Mouse (Mus musculus) ES-CJ7 (cell line): ENCODE data around the gene Cyth1.

Source experiments
- DNase-seq: peaks from one replicate; pipeline ENCODE4 v3.0.0; 2011; ENCODE audit warnings: low read depth, low spot score

Gene Cyth1

GRCm38 (mm10) chr11:118200834-118201830 lies 47.3 kb downstream of the Cyth1 start:
- no peak for DNase-seq

- no peak for DNase-seq
These were observed 50.1 kb downstream of the Cyth1 start for GRCm38 (mm10) chr11:118198296-118198600.

GRCm38 (mm10) chr11:118197508-118198295 lies 50.7 kb downstream of the Cyth1 start:
- DNase-seq: no peak

- no peak for DNase-seq
These were observed 51.5 kb downstream of the Cyth1 start for GRCm38 (mm10) chr11:118196824-118197388.

GRCm38 (mm10) chr11:118193390-118194147 lies 54.8 kb downstream of the Cyth1 start:
- peak; percentile 9 for DNase-seq

GRCm38 (mm10) chr11:118192973-118193372 lies 55.4 kb downstream of the Cyth1 start:
- no peak for DNase-seq

GRCm38 (mm10) chr11:118182768-118183167 lies 65.6 kb downstream of the Cyth1 start:
- no peak for DNase-seq

- DNase-seq: no peak
These were observed 66.0 kb downstream of the Cyth1 start for GRCm38 (mm10) chr11:118182353-118182752.

GRCm38 (mm10) chr11:118180199-118180598 lies 68.2 kb downstream of the Cyth1 start:
- no peak for DNase-seq

GRCm38 (mm10) chr11:118178236-118178635 lies 70.2 kb downstream of the Cyth1 start:
- no peak for DNase-seq

- DNase-seq: no peak
These were observed 73.6 kb downstream of the Cyth1 start for GRCm38 (mm10) chr11:118174752-118175151.

GRCm38 (mm10) chr11:118172768-118173167 lies 75.6 kb downstream of the Cyth1 start:
- DNase-seq: no peak

GRCm38 (mm10) chr11:118170333-118170732 lies 78.1 kb downstream of the Cyth1 start:
- DNase-seq: no peak

- no peak for DNase-seq
These were observed 79.7 kb downstream of the Cyth1 start for GRCm38 (mm10) chr11:118168714-118169113.

- no peak for DNase-seq
These were observed 81.8 kb downstream of the Cyth1 start for GRCm38 (mm10) chr11:118166626-118167025.

- no peak for DNase-seq
These were observed 82.7 kb downstream of the Cyth1 start for GRCm38 (mm10) chr11:118165681-118166080.

GRCm38 (mm10) chr11:118164566-118164965 lies 83.8 kb downstream of the Cyth1 start:
- no peak for DNase-seq

- DNase-seq: no peak
These were observed 86.1 kb downstream of the Cyth1 start for GRCm38 (mm10) chr11:118162245-118162644.

GRCm38 (mm10) chr11:118161240-118161639 lies 87.2 kb downstream of the Cyth1 start:
- DNase-seq: no peak

- DNase-seq: no peak
These were observed 87.6 kb downstream of the Cyth1 start for GRCm38 (mm10) chr11:118160763-118161162.

GRCm38 (mm10) chr11:118158753-118159152 lies 89.6 kb downstream of the Cyth1 start:
- no peak for DNase-seq
